Mouse (Mus musculus) neural tube, embryonic 14.5 days (tissue): ENCODE results near the gene Trappc13. TPM values are rescaled to one million over a fixed set of nuclear protein-coding genes. Genes with fewer than 3 reads are reported as not detected.
"Not testable (repeated sequence)": the region's sequence is repeated elsewhere in the genome, so short reads cannot be mapped to it uniquely, and the experiment has no call there.

ENCODE experiments used
- ATAC-seq: fragments of 200-750 bp; cut with Nextera tagmentation; 2 replicates; pipeline ENCODE4 v1.8.0; 2017; ENCODE audit warnings: low read depth, mild to moderate bottlenecking, moderate TSS enrichment, moderate library complexity
- H3K27ac ChIP-seq: fragments of 300-500 bp; sonication (generic); 2 replicates; pipeline ENCODE4 v1.5.1; 2014; ENCODE audit warnings: low read depth, mild to moderate bottlenecking, control low read depth, low read length, moderate library complexity, mixed read lengths
- H3K27me3 ChIP-seq: fragments of 300-500 bp; sonication (generic); 2 replicates; pipeline ENCODE4 v1.6.1; 2014; ENCODE audit warnings: low read length; ENCODE audit not compliant: control insufficient read depth, insufficient read depth
- H3K36me3 ChIP-seq: fragments of 300-500 bp; sonication (generic); 2 replicates; pipeline ENCODE4 v1.6.1; 2014; ENCODE audit warnings: low read length, mixed read lengths; ENCODE audit not compliant: control insufficient read depth, insufficient read depth
- H3K4me1 ChIP-seq: fragments of 300-500 bp; sonication (generic); 2 replicates; pipeline ENCODE4 v1.6.1; 2014; ENCODE audit warnings: low read length; ENCODE audit not compliant: control insufficient read depth, insufficient read depth
- H3K4me2 ChIP-seq: fragments of 300-500 bp; sonication (generic); 2 replicates; pipeline ENCODE4 v1.6.1; 2014; ENCODE audit warnings: mild to moderate bottlenecking, low read depth, low read length, control low read depth
- H3K4me3 ChIP-seq: fragments of 300-500 bp; sonication (generic); 2 replicates; pipeline ENCODE4 v1.5.1; 2014; ENCODE audit warnings: low read depth, low read length, control low read depth, mixed read lengths
- H3K9ac ChIP-seq: fragments of 300-500 bp; sonication (generic); replicated peaks from 2 replicates; pipeline ENCODE4 v1.6.1; 2014; ENCODE audit warnings: low read depth, mild to moderate bottlenecking, control low read depth, low read length, mixed read lengths
- H3K9me3 ChIP-seq: fragments of 300-500 bp; sonication (generic); 2 replicates; pipeline ENCODE4 v1.6.1; 2016; ENCODE audit warnings: low read length; ENCODE audit not compliant: control insufficient read depth
- WGBS: fragments of 180-500 bp; shearing (Covaris S2); extraction: QIAGEN DNeasy Blood & Tissue Kit; methylation state at CpG from one replicate; pipeline ENCODE4 v1.1.7; 2014; 5-methylcytosine and 5-hydroxymethylcytosine counted together
- polyA plus RNA-seq: library from polyadenylated mRNA; unstranded; fragments of >200 nt; fragmentation: Nextera tagmentation; extraction: Ambion mirVana; gene quantifications from 2 replicates; pipeline ENCODE4 v1.2.1, GENCODE M21; 2014

Gene Trappc13
- polyA plus RNA-seq = 62.5 and 64.0 TPM in 2 replicates

- H3K4me2 ChIP-seq = peak within 1 kb of the TSS; percentile 80
- peak within 1 kb of the TSS; percentile 80 for H3K9ac ChIP-seq
- H3K27ac ChIP-seq = peak within 1 kb of the TSS; percentile 62
- under 1% methylated on average over 32 of the region's 32 CpGs for WGBS
- no peaks in the 10 kb centered on the region; the same call in 1 of the 2 replicates for H3K36me3 ChIP-seq
- H3K27me3 ChIP-seq = no peaks in the 10 kb centered on the region
- H3K4me3 ChIP-seq = peak within 1 kb of the TSS; percentile 96
- no peaks in the 10 kb centered on the region for H3K9me3 ChIP-seq
- peak; percentile 92 for ATAC-seq
- peaks cover 13% of the 10 kb centered on the region for H3K4me1 ChIP-seq
Measured at GRCm38 (mm10) chr13:104177796-104178649, at the start of gene Trappc13. Trappc13 (minus strand) TSS chr13:104178469.

- Histone ChIP-seq H3K4me1 (peaks cover 7% of the 10 kb centered on the region), H3K4me3 (peak overlapping the region; percentile 57), H3K27ac (no peak overlapping the region), H3K27me3 (no peaks in the 10 kb centered on the region), H3K9me3 (no peaks in the 10 kb centered on the region), H3K9ac (no peak overlapping the region), H3K4me2 (peak overlapping the region; percentile 66), H3K36me3 (no peaks in the 10 kb centered on the region)
- no peak for ATAC-seq
- WGBS = 78% methylated on average over 3 of the region's 3 CpGs
Measured at GRCm38 (mm10) chr13:104227478-104227877, 49.2 kb upstream of the Trappc13 start.

- WGBS = 64% methylated on average over 1 of the region's 1 CpGs
- H3K27me3 ChIP-seq = no peaks in the 10 kb centered on the region
- ATAC-seq = no peak
- no peaks in the 10 kb centered on the region for H3K9me3 ChIP-seq
- H3K36me3 ChIP-seq = peaks cover 12% of the 10 kb centered on the region
- no peak overlapping the region for H3K4me3 ChIP-seq
- H3K27ac ChIP-seq = no peak overlapping the region
- no peaks in the 10 kb centered on the region for H3K4me1 ChIP-seq
- H3K4me2 ChIP-seq = no peak overlapping the region
- no peak overlapping the region for H3K9ac ChIP-seq
Measured at GRCm38 (mm10) chr13:104204313-104204712, 26.0 kb upstream of the Trappc13 start.

- not testable (repeated sequence) for H3K9ac ChIP-seq, H3K4me2 ChIP-seq, H3K27ac ChIP-seq, H3K4me1 ChIP-seq, H3K9me3 ChIP-seq, ATAC-seq, H3K4me3 ChIP-seq, H3K27me3 ChIP-seq
- peaks cover 22% of the 10 kb centered on the region for H3K36me3 ChIP-seq
Measured at GRCm38 (mm10) chr13:104195891-104196290, 17.6 kb upstream of the Trappc13 start.

- 91% methylated on average over 4 of the region's 4 CpGs for WGBS
- Histone ChIP-seq H3K9me3 (no peaks in the 10 kb centered on the region), H3K36me3 (peaks cover 21% of the 10 kb centered on the region), H3K4me1 (no peaks in the 10 kb centered on the region), H3K27me3 (no peaks in the 10 kb centered on the region), H3K9ac (no peak overlapping the region), H3K4me3 (no peak overlapping the region), H3K27ac (no peak overlapping the region), H3K4me2 (no peak overlapping the region)
- ATAC-seq = no peak
Measured at GRCm38 (mm10) chr13:104187357-104187756, 9.1 kb upstream of the Trappc13 start.

- no peak; the same call in none of the 2 replicates for ATAC-seq
- H3K4me3 ChIP-seq = peak overlapping the region; percentile 96
Measured at GRCm38 (mm10) chr13:104179176-104179888, 1.1 kb upstream of the Trappc13 start.

GRCm38 (mm10) chr13:104178650-104179121 lies 417 bp upstream of the Trappc13 start, which contains the start of gene Trim23:
Trim23 (plus strand) TSS chr13:104178797.
- Histone ChIP-seq H3K4me2 (peak within 1 kb of the TSS; percentile 80), H3K4me1 (peaks cover 13% of the 10 kb centered on the region)
- 0% methylated on average over 38 of the region's 38 CpGs for WGBS

More at GRCm38 (mm10) chr13:104179176-104179888, 1.1 kb upstream of the Trappc13 start:
- H3K4me2 ChIP-seq = peak overlapping the region; percentile 71
- no peaks in the 10 kb centered on the region for H3K9me3 ChIP-seq
- peak overlapping the region; percentile 62; the same call in 1 of the 2 replicates for H3K27ac ChIP-seq
- H3K27me3 ChIP-seq = no peaks in the 10 kb centered on the region
- peak overlapping the region; percentile 80 for H3K9ac ChIP-seq
- H3K36me3 ChIP-seq = no peaks in the 10 kb centered on the region; the same call in 1 of the 2 replicates
- 22% methylated on average over 13 of the region's 13 CpGs for WGBS
- peaks cover 13% of the 10 kb centered on the region for H3K4me1 ChIP-seq

GRCm38 (mm10) chr13:104176874-104177273 lies 1.4 kb downstream of the Trappc13 start:
- Histone ChIP-seq H3K4me1 (peaks cover 13% of the 10 kb centered on the region), H3K27me3 (no peaks in the 10 kb centered on the region), H3K4me2 (peak overlapping the region; percentile 80), H3K9ac (no peak overlapping the region), H3K27ac (no peak overlapping the region), H3K36me3 (no peaks in the 10 kb centered on the region; the same call in 1 of the 2 replicates), H3K4me3 (peak overlapping the region; percentile 96; the same call in 1 of the 2 replicates), H3K9me3 (no peaks in the 10 kb centered on the region)
- 86% methylated on average over 3 of the region's 3 CpGs for WGBS
- ATAC-seq = no peak

More at GRCm38 (mm10) chr13:104178650-104179121, 417 bp upstream of the Trappc13 start, which contains the start of gene Trim23:
- H3K27me3 ChIP-seq = no peaks in the 10 kb centered on the region
- peak; percentile 99 for ATAC-seq
- H3K4me3 ChIP-seq = peak within 1 kb of the TSS; percentile 96
- peak within 1 kb of the TSS; percentile 62 for H3K27ac ChIP-seq
- H3K9me3 ChIP-seq = no peaks in the 10 kb centered on the region
- no peaks in the 10 kb centered on the region; the same call in 1 of the 2 replicates for H3K36me3 ChIP-seq
- peak within 1 kb of the TSS; percentile 80 for H3K9ac ChIP-seq
